Mouse (Mus musculus) kidney, embryonic 14.5 days (tissue): Measurements from ENCODE around the gene Cog2. TPM values are rescaled to one million over a fixed set of nuclear protein-coding genes. Genes with fewer than 3 reads are reported as not detected.

Experiments
- ATAC-seq: fragments of 200-750 bp; cut with Nextera tagmentation; 2 replicates; pipeline ENCODE4 v1.8.0; 2017; ENCODE audit warnings: moderate number of reproducible peaks, mild to moderate bottlenecking, moderate TSS enrichment, moderate library complexity; ENCODE audit not compliant: low FRiP score, low TSS enrichment
- H3K27ac ChIP-seq: fragments of 300-500 bp; sonication (generic); 2 replicates; pipeline ENCODE4 v1.5.1; 2014; ENCODE audit warnings: low read depth, mild to moderate bottlenecking, low read length, moderate library complexity, mixed read lengths
- H3K27me3 ChIP-seq: fragments of 300-500 bp; sonication (generic); 2 replicates; pipeline ENCODE4 v1.6.1; 2014; ENCODE audit warnings: mild to moderate bottlenecking, low read length; ENCODE audit not compliant: control insufficient read depth, insufficient read depth
- H3K36me3 ChIP-seq: fragments of 300-500 bp; sonication (generic); 2 replicates; pipeline ENCODE4 v1.6.1; 2014; ENCODE audit warnings: low read length, mixed read lengths; ENCODE audit not compliant: control insufficient read depth, insufficient read depth
- H3K4me1 ChIP-seq: fragments of 300-500 bp; sonication (generic); 2 replicates; pipeline ENCODE4 v1.6.1; 2014; ENCODE audit warnings: low read length, mixed read lengths; ENCODE audit not compliant: control insufficient read depth, insufficient read depth
- H3K4me2 ChIP-seq: fragments of 300-500 bp; sonication (generic); replicated peaks from 2 replicates; pipeline ENCODE4 v1.6.1; 2014; ENCODE audit warnings: low read depth, mild to moderate bottlenecking, low read length
- H3K4me3 ChIP-seq: fragments of 300-500 bp; sonication (generic); 2 replicates; pipeline ENCODE4 v1.5.1; 2014; ENCODE audit warnings: mild to moderate bottlenecking, low read length
- H3K9ac ChIP-seq: fragments of 300-500 bp; sonication (generic); 2 replicates; pipeline ENCODE4 v1.6.1; 2014; ENCODE audit warnings: low read depth, mild to moderate bottlenecking, low read length, moderate library complexity
- H3K9me3 ChIP-seq: fragments of 300-500 bp; sonication (generic); 2 replicates; pipeline ENCODE4 v1.6.1; 2016; ENCODE audit warnings: low read length; ENCODE audit not compliant: control insufficient read depth
- whole genome bisulfite sequencing: fragments of 180-500 bp; shearing (Covaris S2); extraction: QIAGEN DNeasy Blood & Tissue Kit; methylation state at CpG from one replicate; pipeline ENCODE4 v1.1.7; 2014; 5-methylcytosine and 5-hydroxymethylcytosine counted together
- polyA plus RNA-seq: library from polyadenylated mRNA; unstranded; fragments of >200 nt; fragmentation: Nextera tagmentation; extraction: Ambion mirVana; gene quantifications from 2 replicates; pipeline ENCODE4 v1.2.1, GENCODE M21; 2014

Cog2 gene
- polyA plus RNA-seq, 1 experiment from 2014 or later, result 36.6 TPM

DNA sequence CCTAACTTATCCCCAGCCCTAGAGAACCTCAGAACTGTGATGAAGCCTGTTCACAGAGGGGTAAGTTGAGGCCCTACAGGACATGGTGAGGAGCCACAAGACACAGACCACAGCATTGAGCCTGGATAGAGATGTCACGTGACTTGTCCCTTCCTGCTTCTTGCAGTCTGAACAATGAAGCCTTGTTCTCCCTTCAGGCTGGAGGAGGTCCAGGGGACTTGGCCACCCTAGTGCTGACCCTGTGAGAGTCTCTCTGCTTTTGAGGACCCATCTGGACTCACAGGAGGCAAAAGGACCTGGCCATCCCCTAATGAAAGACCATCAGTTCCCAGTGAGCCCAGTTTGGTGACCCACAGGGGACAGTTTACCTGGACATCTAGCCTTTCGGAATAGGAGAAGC is 48.5 kb downstream of the Cog2 start:
- Histone ChIP-seq H3K9ac (no peak overlapping the region), H3K9me3 (no peaks in the 10 kb centered on the region), H3K4me2 (no peak overlapping the region), H3K4me3 (no peak overlapping the region), H3K4me1 (peaks cover 3% of the 10 kb centered on the region; the same call in 1 of the 2 replicates), H3K36me3 (no peaks in the 10 kb centered on the region), H3K27ac (no peak overlapping the region), H3K27me3 (no peaks in the 10 kb centered on the region)
- ATAC-seq, result no peak
- WGBS, result 76% methylated on average over 2 of the region's 2 CpGs

DNA sequence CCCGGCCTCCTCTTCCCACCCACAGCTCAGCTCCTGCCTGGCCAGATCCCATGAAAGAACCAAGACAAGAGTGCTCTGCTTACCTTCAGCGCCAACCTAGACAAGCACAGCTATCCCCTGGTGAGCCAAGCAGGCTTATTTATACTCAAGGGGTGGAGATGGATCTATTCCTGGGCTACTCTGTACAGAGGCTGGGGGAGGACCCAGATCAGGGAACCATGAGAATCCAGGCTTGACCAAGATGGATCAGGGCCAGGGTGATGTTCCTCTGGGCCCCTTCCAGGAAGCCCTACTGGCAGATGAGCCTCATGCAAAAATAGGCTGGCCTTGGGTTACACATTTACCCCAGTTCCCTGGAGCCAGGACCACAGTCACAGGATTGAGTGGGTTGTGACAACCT is 49.0 kb downstream of the Cog2 start, which contains the start of gene Agt:
Gene Agt, minus strand, starts transcription at position 114 of the 400 bp plus-strand sequence.
- ATAC-seq, result no peak
- Histone ChIP-seq H3K4me1 (peaks cover 3% of the 10 kb centered on the region; the same call in 1 of the 2 replicates), H3K27ac (no peak within 1 kb of the TSS), H3K36me3 (no peaks in the 10 kb centered on the region), H3K4me3 (no peak within 1 kb of the TSS), H3K27me3 (no peaks in the 10 kb centered on the region), H3K4me2 (no peak within 1 kb of the TSS), H3K9me3 (no peaks in the 10 kb centered on the region), H3K9ac (no peak within 1 kb of the TSS)
- 86% methylated on average over 2 of the region's 2 CpGs for WGBS

GRCm38 (mm10) chr8:124571732-124572429 is 51.3 kb downstream of the Cog2 start:
- Histone ChIP-seq H3K4me1 (peaks cover 3% of the 10 kb centered on the region; the same call in 1 of the 2 replicates), H3K36me3 (no peaks in the 10 kb centered on the region), H3K9me3 (no peaks in the 10 kb centered on the region), H3K27me3 (no peaks in the 10 kb centered on the region), H3K27ac (no peak overlapping the region), H3K9ac (no peak overlapping the region), H3K4me3 (no peak overlapping the region), H3K4me2 (no peak overlapping the region)
- 72% methylated on average over 8 of the region's 8 CpGs for WGBS
- no peak for ATAC-seq

GRCm38 (mm10) chr8:124572430-124572775 is 51.8 kb downstream of the Cog2 start:
- Histone ChIP-seq H3K4me2 (no peak overlapping the region), H3K9me3 (no peaks in the 10 kb centered on the region), H3K9ac (no peak overlapping the region), H3K4me3 (no peak overlapping the region), H3K4me1 (peaks cover 3% of the 10 kb centered on the region; the same call in 1 of the 2 replicates), H3K36me3 (no peaks in the 10 kb centered on the region), H3K27me3 (no peaks in the 10 kb centered on the region), H3K27ac (no peak overlapping the region)
- ATAC-seq, result no peak

GRCm38 (mm10) chr8:124573552-124574340 is 53.2 kb downstream of the Cog2 start:
- peak; percentile 72; the same call in 1 of the 2 replicates for ATAC-seq
- peaks cover 3% of the 10 kb centered on the region; the same call in 1 of the 2 replicates for H3K4me1 ChIP-seq
- H3K4me3 ChIP-seq, result no peak overlapping the region
- H3K9me3 ChIP-seq, result no peaks in the 10 kb centered on the region
- WGBS, result 63% methylated on average over 15 of the region's 15 CpGs
- H3K4me2 ChIP-seq, result no peak overlapping the region
- H3K9ac ChIP-seq, result no peak overlapping the region
- no peak overlapping the region for H3K27ac ChIP-seq
- no peaks in the 10 kb centered on the region for H3K36me3 ChIP-seq
- no peaks in the 10 kb centered on the region for H3K27me3 ChIP-seq

- Histone ChIP-seq H3K36me3 (no peaks in the 10 kb centered on the region), H3K4me2 (no peak within 1 kb of the TSS), H3K27ac (no peak within 1 kb of the TSS), H3K4me1 (peaks cover 3% of the 10 kb centered on the region; the same call in 1 of the 2 replicates), H3K27me3 (no peaks in the 10 kb centered on the region), H3K4me3 (no peak within 1 kb of the TSS), H3K9ac (no peak within 1 kb of the TSS), H3K9me3 (no peaks in the 10 kb centered on the region)
- WGBS, result 86% methylated on average over 8 of the region's 8 CpGs
- ATAC-seq, result no peak
These were observed 55.2 kb downstream of the Cog2 start, which contains the start of gene Capn9 for GRCm38 (mm10) chr8:124575811-124576210. TSS of gene Capn9 (plus strand) at chr8:124576111.

DNA sequence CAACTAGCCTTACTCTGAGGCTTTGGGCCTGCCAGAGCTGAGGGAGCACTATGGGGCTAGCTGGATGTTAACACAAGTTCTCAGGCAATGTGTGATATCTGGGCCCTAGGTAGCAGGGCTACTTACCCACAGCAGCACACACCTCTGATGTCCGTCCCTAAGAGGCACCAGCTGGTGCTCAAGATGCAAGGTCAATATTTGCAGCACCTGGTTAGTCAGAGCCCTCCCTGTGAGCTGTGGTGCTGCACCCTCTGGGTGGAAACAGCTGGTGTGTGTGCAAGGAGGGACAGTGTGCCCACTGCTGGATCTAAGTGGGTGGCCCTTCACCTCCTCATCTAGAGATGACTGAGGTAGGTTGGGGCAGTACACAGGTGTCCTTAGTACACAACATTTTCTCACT is 56.2 kb downstream of the Cog2 start:
- WGBS, result 83% methylated on average over 1 of the region's 1 CpGs
- H3K36me3 ChIP-seq, result no peaks in the 10 kb centered on the region
- H3K27me3 ChIP-seq, result no peaks in the 10 kb centered on the region
- no peak overlapping the region for H3K27ac ChIP-seq
- no peak for ATAC-seq
- H3K9ac ChIP-seq, result no peak overlapping the region
- H3K4me1 ChIP-seq, result peaks cover 3% of the 10 kb centered on the region; the same call in 1 of the 2 replicates
- H3K9me3 ChIP-seq, result no peaks in the 10 kb centered on the region
- H3K4me3 ChIP-seq, result no peak overlapping the region
- H3K4me2 ChIP-seq, result no peak overlapping the region

- Histone ChIP-seq H3K27me3 (no peaks in the 10 kb centered on the region), H3K9ac (no peak overlapping the region), H3K4me3 (no peak overlapping the region), H3K4me2 (no peak overlapping the region), H3K36me3 (no peaks in the 10 kb centered on the region), H3K4me1 (no peaks in the 10 kb centered on the region), H3K27ac (no peak overlapping the region), H3K9me3 (no peaks in the 10 kb centered on the region)
- WGBS, result 44% methylated on average over 3 of the region's 3 CpGs
- ATAC-seq, result no peak; the same call in 1 of the 2 replicates
These were observed 65.3 kb downstream of the Cog2 start for GRCm38 (mm10) chr8:124585718-124586425.
